Mouse (Mus musculus) c-Kit-positive CD71-negative TER-119-negative erythroid progenitor cells, embryonic 14.5 days (primary cell): ENCODE measurements around the gene Pla2g1b.
"Not testable (repeated sequence)": the region's sequence is repeated elsewhere in the genome, so short reads cannot be mapped to it uniquely, and the experiment has no call there.

Experiments
- DNase-seq: peaks from one replicate; pipeline ENCODE4 v3.0.0-alpha.2; 2013; ENCODE audit warnings: low read depth

Gene Pla2g1b

DNA sequence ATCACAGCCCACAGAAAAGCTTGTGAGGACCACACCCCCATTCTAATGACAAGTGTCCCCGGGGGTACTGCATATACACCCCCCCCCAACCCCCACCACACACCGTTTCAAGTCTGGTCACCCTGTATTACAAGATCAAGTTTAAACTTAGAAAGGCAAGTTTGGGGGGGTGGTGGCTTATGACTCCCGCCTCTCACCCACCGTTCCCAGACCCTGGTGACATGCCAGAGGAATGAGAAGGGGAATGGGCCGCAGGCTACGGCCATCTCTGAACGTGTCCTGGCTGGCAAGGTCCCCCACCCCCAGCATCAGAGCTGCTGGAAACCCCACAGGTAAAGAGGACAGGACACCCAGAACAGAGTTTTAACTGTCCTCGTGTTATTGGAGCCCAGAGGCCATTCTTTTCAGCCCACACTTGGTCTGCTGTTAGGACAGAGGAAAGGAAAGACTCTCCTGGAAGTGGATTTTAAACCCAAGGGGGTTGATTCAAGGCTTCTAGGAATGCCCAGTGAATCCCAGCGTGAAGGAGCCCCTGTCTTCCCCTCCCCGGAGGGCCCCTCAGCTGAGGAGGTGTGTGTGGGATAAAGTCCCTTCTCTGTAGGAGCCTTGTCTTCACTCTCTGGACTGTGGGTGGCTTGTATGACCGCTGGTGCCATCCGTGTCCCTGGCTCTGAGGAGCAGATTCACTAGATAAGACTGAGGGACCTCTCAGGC lies 41.4 kb downstream of the Pla2g1b start:
- no peak for DNase-seq

DNA sequence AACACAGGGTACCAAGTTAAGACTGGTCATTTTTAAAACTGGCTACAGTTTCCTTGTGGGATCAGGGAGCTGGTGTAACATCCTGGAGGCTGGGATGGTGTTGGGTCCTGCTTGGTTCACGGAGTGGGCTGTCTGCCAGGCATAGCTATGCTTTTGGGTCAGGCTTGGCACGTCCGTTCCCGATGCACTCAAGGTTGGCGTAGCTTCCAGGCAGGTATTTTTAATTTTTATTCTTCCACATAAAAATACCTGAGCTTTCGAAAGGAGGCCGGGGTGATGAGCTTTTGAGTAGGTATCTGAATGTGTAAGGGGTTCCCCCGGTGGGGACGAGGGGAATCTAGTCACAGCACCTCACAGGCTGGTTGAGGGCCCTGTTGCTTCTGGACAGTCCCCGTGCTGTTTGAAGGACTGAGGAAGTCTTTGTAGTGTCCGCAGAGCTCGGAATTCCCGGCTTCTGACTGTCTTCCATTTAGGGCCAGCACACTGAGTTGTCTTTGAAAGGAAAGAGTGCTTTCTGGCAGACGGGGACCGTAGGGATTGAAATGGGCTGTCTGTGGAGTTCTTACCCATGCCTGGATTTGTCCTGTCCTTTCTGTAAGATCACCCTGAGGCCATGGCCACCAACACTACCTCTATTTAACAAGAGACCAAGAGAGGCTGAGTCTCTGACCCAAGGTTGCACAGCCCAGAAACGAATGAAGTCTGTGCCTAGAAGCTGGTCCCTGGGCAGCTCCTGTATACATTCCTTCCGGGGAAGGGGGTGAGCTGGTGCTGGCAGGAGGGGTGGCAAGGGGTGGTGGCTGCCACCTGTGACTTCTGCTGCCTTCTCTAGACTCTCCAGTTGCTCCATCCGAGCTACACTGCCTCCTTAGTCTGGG lies 42.2 kb downstream of the Pla2g1b start:
- no peak for DNase-seq

DNA sequence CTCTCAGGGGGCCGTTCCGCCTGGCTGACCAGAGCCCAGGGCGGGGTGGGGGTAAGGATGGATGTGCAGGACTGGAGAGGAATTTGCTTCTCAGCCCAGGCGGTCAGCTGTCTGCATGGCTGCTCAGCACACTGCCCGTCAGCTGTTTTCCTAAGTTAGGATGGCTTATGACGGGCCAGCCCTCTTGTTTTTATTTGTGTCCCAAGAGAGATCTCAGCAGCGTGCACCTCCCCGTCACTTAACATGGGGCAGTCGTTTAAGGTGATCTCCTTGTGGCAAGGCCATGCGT lies 42.7 kb downstream of the Pla2g1b start:
- no peak for DNase-seq

DNA sequence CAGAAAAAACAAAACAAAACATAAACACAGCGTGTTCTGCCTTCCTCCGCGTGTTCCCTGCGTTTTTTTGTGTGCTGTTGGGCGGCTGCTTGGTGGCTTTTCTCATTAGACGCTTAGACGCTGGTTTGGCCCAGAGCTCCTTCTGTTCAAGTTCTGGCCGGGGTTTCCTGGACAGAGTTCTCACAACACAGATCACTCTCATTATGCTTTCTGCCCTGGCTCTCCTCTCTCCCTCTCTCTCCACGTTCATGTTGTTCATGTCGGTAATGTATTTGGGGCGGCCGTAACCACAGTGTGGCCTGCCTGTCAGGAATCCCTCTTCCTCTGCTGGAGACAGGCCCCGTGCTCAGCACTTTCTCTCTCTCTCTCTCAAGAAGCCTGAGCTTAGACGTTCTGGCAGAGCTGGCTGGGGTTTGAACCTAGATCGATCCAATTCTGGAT lies 43.3 kb downstream of the Pla2g1b start:
- no peak for DNase-seq

DNA sequence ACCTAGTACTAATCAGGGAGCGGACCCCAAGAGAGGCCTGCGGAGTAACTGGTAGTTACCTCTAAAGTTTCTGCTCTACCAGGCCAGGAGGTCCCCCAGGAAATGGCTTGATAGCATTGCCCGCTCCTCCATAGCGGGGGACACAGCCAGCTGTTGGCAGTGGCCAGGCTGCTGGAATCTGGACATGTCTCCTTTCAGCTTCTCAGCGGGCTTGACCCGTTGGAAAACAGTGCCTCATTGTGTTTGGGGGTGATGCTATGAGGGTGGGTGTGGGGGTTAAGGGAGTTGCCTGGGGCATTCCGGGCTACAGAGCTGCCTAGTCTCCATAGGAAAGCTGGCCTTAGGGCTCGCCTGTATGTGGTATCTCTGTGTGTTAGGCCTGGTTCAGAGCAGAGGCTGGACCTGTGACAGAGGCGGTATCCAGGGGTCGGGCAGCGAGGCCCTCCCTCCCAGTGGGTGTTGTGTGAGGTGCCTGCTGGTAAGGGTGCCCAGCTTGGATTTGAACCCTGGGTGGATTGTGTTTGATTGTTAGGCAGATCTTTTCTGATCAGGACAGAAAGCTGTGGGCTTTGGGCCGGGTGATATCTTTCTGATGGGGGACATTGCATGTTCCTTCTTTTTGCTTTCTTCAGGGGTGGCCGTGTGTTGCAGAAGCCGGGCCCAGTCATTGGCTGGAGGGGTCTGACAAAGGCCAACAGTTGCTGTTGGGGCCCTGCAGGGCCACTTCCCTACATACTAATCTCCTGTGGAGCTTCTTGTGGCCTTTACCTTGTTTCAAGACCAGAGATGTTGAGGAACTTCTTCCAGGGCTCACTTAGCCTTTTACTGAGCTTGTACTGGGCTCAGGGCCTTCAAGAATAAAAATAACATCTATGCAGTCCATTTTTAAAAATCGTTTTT lies 44.0 kb downstream of the Pla2g1b start:
- DNase-seq: no peak

DNA sequence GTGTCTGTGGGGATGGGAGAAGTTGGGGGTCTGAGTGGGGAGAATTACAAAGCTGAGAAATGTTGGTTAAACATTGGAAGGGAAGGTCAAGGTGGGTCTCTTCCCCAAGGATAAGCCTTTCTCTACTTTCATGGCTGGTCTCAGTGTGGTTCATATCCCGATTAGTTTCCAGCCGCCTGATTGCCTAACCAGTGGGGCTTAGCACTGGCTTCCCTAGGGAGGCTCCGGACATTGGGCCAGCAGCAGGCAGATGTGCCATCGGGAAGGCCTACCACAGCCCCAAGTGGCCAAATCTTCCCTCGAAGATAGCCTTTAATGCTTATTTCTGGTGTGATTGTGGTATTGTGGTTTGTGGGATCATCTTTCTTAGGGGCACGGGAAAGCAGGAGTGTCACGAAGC lies 46.3 kb downstream of the Pla2g1b start:
- no peak for DNase-seq

DNA sequence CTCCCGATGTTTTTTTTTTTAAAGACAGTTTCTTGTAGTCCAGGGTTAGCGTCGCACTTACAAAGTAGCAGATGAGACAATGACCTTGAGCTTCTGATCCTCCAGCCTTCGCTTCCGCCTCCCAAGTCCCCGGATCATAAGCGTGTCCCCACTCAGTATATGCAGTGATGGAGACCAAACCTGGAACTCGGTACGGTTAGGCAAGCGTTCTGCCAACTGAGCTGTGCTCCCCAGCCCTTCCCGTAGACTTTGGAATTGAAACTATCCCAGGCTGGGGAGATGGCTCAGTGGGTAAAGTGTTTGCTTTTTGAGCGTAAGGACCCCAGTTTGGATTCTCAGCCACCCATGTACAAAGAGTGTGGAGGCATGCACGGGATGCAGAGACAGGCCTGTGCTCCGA lies 47.2 kb downstream of the Pla2g1b start:
- DNase-seq: no peak

DNA sequence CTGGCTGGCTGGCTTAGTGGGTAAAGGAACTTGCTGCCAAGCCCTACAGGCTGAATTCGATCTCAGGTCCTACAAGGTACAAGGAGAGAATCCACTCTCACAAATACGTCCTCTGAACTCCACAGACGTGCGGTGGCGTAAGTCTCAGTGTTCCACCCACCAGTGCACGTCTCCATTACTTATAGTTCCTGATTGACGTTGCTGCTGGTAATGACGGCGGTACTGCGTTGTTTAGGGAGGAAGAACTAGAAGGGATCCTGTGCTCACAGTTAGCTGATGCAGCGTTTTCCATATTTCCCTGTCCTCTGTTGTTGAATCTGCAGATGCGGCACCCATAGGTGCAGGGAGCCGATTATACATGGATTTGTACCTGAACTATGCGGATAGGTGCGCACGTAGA lies 47.7 kb downstream of the Pla2g1b start:
- no peak for DNase-seq

DNA sequence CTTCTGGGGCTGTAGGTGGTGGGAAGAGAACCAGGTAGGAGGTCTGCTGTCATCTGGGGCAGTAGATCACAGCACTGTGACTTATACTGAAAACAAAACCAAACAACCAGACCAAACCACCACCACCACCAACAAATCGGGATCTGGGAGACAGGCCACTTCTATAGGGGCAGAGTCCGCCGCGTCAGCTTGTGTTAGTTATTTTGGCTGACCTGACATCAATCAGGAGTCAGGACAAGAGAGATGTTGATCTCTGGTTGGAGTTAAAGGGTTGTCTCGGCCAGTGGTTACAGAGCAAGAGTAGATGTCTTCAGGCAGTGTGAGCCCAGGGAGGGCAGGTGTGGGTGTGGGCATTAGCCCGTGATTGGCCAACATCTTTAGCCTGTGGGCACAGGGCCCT lies 48.3 kb downstream of the Pla2g1b start:
- no peak for DNase-seq

DNA sequence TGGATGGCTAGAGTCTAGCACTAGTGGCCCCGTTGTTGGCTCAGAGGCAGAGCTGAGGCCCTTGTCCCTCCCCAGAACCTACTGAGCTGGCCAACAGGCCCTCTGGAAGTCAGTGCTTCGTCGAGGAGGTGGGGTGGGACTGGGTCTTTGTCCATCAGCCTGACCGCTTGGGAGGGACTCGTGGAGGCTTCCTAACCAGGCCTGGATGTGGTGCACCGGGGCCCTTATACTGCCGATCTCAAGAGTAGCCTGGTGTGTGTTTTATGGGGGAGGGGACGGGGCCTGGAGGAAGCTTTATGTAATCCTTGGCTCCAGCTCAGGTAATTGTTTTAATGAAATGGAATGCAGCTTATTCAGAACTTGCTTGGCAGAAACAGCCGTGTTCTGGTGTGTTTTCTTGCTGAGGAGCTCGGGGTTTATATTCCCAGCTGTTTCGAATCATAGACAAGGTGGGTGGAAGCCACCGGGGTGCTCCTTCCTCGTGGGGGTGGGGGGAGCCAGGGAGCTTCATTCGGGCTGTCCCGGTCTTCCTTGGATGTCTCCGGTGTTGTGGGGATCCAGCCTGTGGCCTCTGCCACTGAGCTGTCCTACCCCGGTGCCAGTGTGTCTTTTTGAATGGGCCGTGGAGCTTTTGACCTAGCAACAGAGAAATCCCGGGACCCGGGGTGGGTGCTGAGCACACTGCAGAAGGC lies 49.0 kb downstream of the Pla2g1b start:
- no peak for DNase-seq

DNA sequence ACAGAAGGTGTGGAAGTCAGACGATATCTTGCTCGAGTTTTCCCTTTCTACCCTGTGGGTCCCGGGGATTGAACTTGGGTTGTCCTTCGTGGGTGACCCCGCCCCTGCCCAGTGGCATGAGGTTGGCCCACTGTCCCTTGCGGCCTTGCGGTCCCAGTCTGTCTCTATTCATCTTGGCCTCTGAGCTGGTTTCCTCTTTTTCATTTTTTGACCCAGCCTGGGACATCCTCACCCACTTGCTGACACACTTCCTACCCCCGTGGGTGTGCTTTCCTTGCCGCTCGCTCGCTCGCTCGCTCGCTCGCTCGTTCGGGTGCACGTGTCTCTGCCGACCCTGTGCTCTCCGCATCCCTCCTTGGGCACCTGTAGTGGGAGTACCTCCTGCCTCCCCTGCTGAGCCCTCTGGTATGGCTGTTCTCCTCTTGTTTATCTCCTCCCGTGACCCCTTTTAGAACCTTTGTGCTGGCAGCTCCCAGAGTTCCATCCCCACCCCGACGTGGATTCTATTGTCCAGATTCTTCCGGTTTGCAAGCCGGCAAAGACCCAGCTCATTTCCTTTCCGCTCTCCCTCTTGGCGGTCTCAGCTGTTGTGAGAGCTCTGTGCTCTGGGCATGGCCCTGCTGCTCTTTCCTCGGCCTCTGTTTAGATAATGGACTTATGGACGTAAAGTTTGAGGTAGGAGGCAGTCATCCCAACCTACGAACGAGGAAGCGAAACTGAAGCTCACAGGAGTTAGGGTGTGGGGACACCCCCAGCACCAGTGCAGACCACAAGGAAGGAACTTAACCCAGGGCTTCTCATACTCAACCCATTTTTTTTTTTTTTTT lies 50.2 kb downstream of the Pla2g1b start:
- no peak for DNase-seq

DNA sequence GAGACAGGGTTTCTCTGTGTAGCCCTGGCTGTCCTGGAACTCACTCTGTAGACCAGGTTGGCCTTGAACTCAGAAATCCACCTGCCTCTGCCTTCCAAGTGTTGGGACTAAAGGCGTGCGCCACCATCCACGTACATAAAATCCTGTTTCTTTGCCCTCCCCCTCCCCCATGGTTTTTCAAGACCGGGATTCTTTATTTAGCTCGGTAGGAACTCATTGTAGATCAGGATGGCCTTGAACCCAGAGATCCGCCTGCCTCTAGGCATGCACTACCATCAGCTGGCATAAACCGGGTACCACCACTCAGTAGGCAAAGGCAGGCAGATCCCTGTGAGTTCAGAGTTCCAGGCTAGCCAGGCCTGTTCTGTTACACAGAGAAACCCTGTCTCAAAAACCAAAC lies 50.8 kb downstream of the Pla2g1b start:
- DNase-seq: no peak

DNA sequence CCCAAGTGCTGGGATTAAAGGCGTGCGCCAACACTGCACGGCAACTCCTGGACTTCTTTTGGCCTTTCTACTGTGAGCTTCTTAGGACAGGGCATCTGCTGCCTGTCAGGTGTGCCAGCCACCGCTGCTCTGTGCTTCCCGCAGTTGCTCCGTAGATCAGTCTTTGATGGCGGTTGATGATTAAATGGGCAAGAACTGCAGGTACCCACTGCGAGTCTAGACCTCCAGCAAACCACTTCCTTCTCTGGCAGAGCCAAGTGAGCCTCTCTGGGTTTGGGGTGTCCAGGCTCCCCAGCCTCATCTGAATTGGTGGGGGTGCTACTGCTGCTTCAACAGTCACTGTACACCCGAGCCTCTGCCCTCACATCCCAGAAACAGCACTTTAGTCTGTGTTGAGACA lies 51.4 kb downstream of the Pla2g1b start:
- DNase-seq: no peak

DNA sequence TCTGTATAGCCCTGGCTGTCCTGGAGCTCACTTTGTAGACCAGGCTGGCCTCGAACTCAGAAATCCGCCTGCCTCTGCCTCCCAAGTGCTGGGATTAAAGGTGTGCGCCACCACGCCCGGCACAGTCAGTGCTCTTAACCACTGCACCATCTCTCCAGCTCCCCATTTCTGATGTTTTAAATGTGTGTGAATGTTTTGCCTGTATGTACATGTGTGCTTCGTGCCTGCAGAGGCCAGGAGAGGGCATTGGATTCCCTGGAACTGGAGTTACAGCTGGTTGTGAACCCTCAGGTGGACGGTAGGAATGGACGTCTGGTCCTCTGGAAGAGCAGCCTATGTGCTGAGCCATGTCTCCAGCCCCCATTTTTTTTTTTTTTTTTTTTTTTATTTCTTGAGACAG lies 52.2 kb downstream of the Pla2g1b start:
- DNase-seq: not testable (repeated sequence)

DNA sequence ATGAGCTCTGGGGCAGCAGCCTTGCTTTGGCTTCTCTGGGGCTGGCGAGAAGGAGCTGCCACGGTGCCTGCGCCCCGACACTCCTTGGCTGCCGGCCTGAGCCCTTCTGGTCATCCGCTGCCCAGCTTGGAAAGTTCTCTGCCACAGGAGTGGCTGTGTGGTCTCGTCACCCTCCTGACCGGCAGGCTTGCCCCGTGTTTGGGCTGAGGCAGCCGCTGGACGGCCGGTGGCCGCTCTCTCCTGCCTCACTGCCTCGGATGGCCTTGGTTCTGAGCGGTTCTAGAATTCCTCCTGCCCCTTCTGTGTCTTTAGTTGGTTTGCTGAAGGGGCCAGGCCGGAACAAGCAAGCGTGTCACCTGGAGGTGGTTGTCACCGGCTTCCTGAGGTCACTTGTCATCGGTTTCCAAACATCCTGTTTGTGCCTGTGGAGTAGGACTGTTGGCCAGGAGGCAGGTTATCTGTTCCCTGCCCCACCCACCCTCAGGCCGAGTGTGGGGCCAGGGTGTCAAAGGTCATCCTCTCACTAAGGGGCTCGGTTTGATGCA lies 54.3 kb downstream of the Pla2g1b start:
- no peak for DNase-seq

DNA sequence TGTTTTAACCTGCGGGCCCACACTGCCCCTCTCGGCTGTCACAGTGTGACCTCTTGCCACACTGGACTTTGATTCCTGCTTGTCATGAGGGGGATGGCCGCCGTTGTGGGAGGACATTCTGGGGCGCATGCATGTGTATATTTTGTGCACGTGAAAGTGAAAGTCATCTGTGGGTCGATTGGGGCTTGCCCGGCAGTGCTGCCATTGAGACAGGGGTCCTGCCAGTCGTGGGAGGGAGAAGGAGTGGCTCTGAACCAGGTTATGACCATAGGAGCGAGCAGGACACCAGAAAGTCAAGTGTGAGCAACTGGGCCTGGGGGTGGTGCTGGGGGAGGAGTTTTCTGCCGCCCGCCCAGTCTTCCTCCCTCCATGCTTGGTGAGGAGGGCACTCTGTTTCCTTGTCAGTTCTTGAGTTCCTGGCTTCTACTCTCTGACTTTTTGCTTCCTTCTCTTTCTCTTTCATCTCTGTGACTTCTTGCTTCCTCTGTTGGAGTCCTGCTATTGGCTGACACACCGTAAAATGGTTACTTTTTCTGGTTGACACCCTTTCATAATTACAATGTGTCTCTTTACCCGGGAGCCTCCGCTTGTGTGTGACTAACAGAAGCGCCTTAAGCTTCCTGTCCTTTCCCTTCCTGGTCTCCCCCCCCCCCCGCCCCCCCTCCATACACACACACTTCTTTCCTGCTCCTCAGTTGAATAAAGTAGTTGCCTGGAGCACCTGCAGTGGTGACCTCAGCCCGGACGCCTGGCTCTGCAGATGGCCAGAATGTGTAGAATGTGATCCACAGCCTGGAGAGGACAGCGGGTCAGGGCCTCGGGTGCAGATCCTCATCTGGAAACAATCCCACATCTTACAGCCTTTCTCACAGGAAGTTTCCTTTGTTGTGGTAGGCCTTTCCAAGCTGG lies 55.7 kb downstream of the Pla2g1b start:
- no peak for DNase-seq

DNA sequence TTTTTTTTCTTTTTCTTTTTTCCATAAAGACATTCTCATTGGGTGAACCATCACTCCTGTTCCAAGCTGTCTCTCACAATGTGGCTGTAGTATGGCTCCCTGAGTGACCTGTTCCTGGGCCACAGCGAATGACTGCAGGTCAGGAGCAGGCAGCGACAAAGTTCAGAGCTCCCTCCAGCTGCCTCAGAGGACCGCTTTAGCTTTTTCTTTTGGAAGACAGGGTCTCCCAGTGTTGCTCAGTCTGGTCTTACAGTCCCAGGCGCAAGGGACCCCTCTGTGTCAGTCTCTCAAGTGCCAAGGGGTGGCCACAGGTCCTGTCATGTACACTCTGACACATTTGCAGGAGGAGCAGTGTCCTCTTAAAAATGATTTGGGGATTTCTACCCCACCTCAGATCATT lies 56.5 kb downstream of the Pla2g1b start:
- DNase-seq: no peak

DNA sequence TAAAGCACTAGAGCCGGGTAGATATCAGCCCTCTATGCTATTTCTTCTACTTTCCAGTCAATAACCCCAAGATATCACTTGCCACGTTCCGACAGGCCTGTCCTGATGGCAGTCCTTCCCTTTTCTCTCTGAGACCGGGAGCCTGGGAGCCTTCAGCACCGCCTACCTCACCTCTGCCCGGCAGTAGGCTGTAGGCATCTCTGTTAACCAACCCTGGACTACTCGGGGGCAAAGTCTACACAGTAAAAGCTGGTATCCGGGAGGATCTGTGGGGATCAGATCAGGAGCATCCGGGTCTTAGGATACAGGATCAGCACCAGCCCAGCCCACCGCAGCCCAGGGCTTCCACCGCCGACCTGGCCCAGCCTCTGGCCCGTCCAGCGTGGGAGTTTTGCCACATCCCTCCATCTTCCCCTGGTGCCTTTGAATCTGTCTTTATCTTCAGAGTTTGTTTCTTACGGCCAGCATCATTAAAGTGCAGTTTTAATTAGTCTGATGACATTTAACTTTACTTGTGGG lies 57.0 kb downstream of the Pla2g1b start:
- DNase-seq: no peak

DNA sequence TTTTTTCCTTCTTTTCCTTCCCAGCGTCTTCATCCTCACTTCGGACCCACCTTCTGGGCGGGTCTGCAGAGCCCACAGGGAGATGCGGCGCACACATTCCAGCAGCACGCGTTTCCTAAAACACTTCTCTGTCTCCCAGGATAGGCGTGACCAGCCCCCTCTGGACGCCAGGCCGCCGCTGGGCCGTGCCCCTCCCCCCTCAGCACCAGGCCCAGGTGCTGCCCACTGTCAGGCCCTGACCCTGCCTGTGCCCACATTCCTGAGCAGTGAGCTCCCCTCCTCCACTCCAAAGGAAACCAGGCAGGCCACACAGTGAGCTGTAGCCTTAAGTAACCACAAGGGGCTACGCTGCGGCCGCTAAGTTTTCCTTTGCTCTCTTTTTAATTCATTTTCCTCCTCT lies 57.9 kb downstream of the Pla2g1b start:
- DNase-seq: no peak
